In genomic region chrX:23810365-23810764, GRCm38 (mm10) we compare ENCODE assay signal across 22 mouse cellular contexts.
DNase-seq lines count a peak whose midpoint lies in the region; ATAC-seq and TF ChIP-seq lines count a peak whose summit lies in the region.
"Had no signal": no experiment of that assay in that cellular context is flagged by ENCODE, and none has a peak within 500 bp of the region (broad histone marks: within the 10 kb centered on the region; RNA-seq: fewer than 3 reads in every experiment).

No protein-coding gene starts in this region.

- DNase-seq in CD4-positive helper T cell, adult 2 months (ENCODE audit: low read depth, low spot score): peak; percentile 50
- peak; percentile 40 for DNase-seq in induced T-regulatory cell, adult 2 months (ENCODE audit: low read depth)
- DNase-seq in gastrocnemius, adult 2 months: no peak
- DNase-seq: adrenal gland, adult 2 months; adrenal gland, postnatal 14 days; cerebellum, adult 11 months; cerebellum, adult 2 months; cerebellum, adult 9-11 months; cerebellum, postnatal 25 days; gastrocnemius, postnatal 14 days; heart, adult 11 months; kidney, adult 11 months had no signal

- H3K9me3 ChIP-seq in hindbrain, embryonic 12.5 days (replicated peaks): no peaks in the 10 kb centered on the region
- H3K9me3 ChIP-seq: embryonic facial prominence, embryonic 13.5 days; forebrain, embryonic 12.5 days; forebrain, embryonic 15.5 days; hindbrain, embryonic 13.5 days had no signal

- WGBS in hindbrain, embryonic 12.5 days: 85% methylated on average over 2 of the region's 2 CpGs

- TF ChIP-seq CTCF in gastrocnemius, adult 2 months (IDR thresholded peaks at IDR 0.05): no peak

- no peaks in the 10 kb centered on the region for H3K4me1 ChIP-seq in hindbrain, embryonic 12.5 days
- H3K4me1 ChIP-seq: embryonic facial prominence, embryonic 13.5 days; forebrain, embryonic 12.5 days; forebrain, embryonic 15.5 days; hindbrain, embryonic 13.5 days had no signal

- H3K36me3 ChIP-seq in hindbrain, embryonic 12.5 days: no peaks in the 10 kb centered on the region
- H3K36me3 ChIP-seq: embryonic facial prominence, embryonic 13.5 days; forebrain, embryonic 12.5 days; forebrain, embryonic 15.5 days; hindbrain, embryonic 13.5 days had no signal

- no peak overlapping the region for H3K27ac ChIP-seq in gastrocnemius, adult 2 months
- H3K27ac ChIP-seq in hindbrain, embryonic 12.5 days: no peak overlapping the region
- H3K27ac ChIP-seq: embryonic facial prominence, embryonic 13.5 days; forebrain, embryonic 12.5 days; forebrain, embryonic 15.5 days; hindbrain, embryonic 13.5 days had no signal

- H3K4me2 ChIP-seq in hindbrain, embryonic 12.5 days (replicated peaks): no peak overlapping the region
- H3K4me2 ChIP-seq: embryonic facial prominence, embryonic 13.5 days; forebrain, embryonic 12.5 days; forebrain, embryonic 15.5 days; heart, embryonic 11.5 days; hindbrain, embryonic 13.5 days had no signal

- H3K4me3 ChIP-seq in gastrocnemius, adult 2 months: no peak overlapping the region
- no peak overlapping the region for H3K4me3 ChIP-seq in hindbrain, embryonic 12.5 days
- H3K4me3 ChIP-seq: embryonic facial prominence, embryonic 13.5 days; erythroblast, embryonic 14.5 days; forebrain, embryonic 12.5 days; forebrain, embryonic 15.5 days; hindbrain, embryonic 13.5 days had no signal

- ATAC-seq in CD4-positive, CD25-positive, alpha-beta regulatory T cell, adult 4 months: peak; percentile 71
- no peak for ATAC-seq in megakaryocyte-erythroid progenitor cell, adult 5-6 weeks (replicated peaks; ENCODE audit: low FRiP score, low TSS enrichment, poor library complexity, severe bottlenecking)
- ATAC-seq in hindbrain, embryonic 12.5 days (ENCODE audit: low FRiP score): no peak
- ATAC-seq: forebrain, embryonic 15.5 days; hindbrain, embryonic 16.5 days had no signal

- no peak overlapping the region for H3K9ac ChIP-seq in hindbrain, embryonic 12.5 days
- H3K9ac ChIP-seq: embryonic facial prominence, embryonic 13.5 days; forebrain, embryonic 12.5 days; forebrain, embryonic 15.5 days; hindbrain, embryonic 13.5 days had no signal

- H3K27me3 ChIP-seq in hindbrain, embryonic 12.5 days: no peaks in the 10 kb centered on the region
- H3K27me3 ChIP-seq: embryonic facial prominence, embryonic 13.5 days; forebrain, embryonic 12.5 days; forebrain, embryonic 15.5 days; hindbrain, embryonic 13.5 days had no signal

- intact Hi-C loops in gastrocnemius, adult 2 months (cut with DNase I): no loop called here
